Mouse (Mus musculus): Measurements from ENCODE around the gene Exoc4.

- TF ChIP-seq CTCF (IDR thresholded peaks at IDR 0.05), result no peak
- TF ChIP-seq EP300 (IDR thresholded peaks at IDR 0.05), result no peak
Observed at GRCm38 (mm10) chr6:33283936-33284335, 35.1 kb downstream of the Exoc4 start.

All from lung, postnatal 0 days (tissue).